Mouse (Mus musculus) erythroblast, embryonic 14.5 days (primary cell): ENCODE measurements around the gene Ninj2. TPM values are rescaled to one million over a fixed set of nuclear protein-coding genes. Genes with fewer than 3 reads are reported as not detected.

Experiments
- H3K27me3 ChIP-seq: 2 replicates; pipeline ENCODE4 v1.6.1; 2012; ENCODE audit warnings: inconsistent platforms; ENCODE audit not compliant: control insufficient read depth
- H3K36me3 ChIP-seq: 2 replicates; pipeline ENCODE4 v1.6.1; 2012; ENCODE audit warnings: mild to moderate bottlenecking, inconsistent platforms; ENCODE audit not compliant: control insufficient read depth
- H3K4me1 ChIP-seq: 2 replicates; pipeline ENCODE4 v1.6.1; 2012; ENCODE audit warnings: inconsistent platforms; ENCODE audit not compliant: control insufficient read depth
- H3K4me3 ChIP-seq: replicated peaks from 2 replicates; pipeline ENCODE3; 2012; ENCODE audit warnings: moderate library complexity, mild to moderate bottlenecking, inconsistent platforms
- H3K9me3 ChIP-seq: 2 replicates; pipeline ENCODE4 v1.6.1; 2012; ENCODE audit warnings: low read length, inconsistent platforms, mixed read lengths; ENCODE audit not compliant: control insufficient read depth
- GATA1 ChIP-seq: IDR thresholded peaks from 2 replicates; pipeline ENCODE4 v1.6.1; 2012; ENCODE audit warnings: low read length, inconsistent platforms, mixed read lengths
- TAL1 ChIP-seq: IDR thresholded peaks from 3 replicates; pipeline ENCODE4 v1.6.1; 2012; ENCODE audit warnings: low read length, inconsistent platforms, mixed read lengths
- polyA plus RNA-seq: library from polyadenylated mRNA; stranded (reverse); fragments of >175 nt; gene quantifications from 2 replicates; pipeline ENCODE4 v1.2.3, GENCODE M21; 2012

Gene Ninj2
- polyA plus RNA-seq, 1 experiment, result not detected

GRCm38 (mm10) chr6:120105055-120105454 is 11.9 kb downstream of the Ninj2 start:
- Histone ChIP-seq H3K4me3 (no peak overlapping the region), H3K27me3 (no peaks in the 10 kb centered on the region), H3K36me3 (no peaks in the 10 kb centered on the region), H3K4me1 (peaks cover 5% of the 10 kb centered on the region), H3K9me3 (no peaks in the 10 kb centered on the region)
- TF ChIP-seq TAL1 (no peak), GATA1 (no peak)

GRCm38 (mm10) chr6:120107586-120107985 is 14.4 kb downstream of the Ninj2 start:
- H3K27me3 ChIP-seq, result no peaks in the 10 kb centered on the region

GRCm38 (mm10) chr6:120108061-120108460 is 14.9 kb downstream of the Ninj2 start:
- no peaks in the 10 kb centered on the region for H3K9me3 ChIP-seq
- no peaks in the 10 kb centered on the region for H3K27me3 ChIP-seq
- no peak overlapping the region for H3K4me3 ChIP-seq
- no peaks in the 10 kb centered on the region for H3K36me3 ChIP-seq
- TF ChIP-seq GATA1 (no peak), TAL1 (no peak)
- peaks cover 11% of the 10 kb centered on the region for H3K4me1 ChIP-seq

More at GRCm38 (mm10) chr6:120107586-120107985, 14.4 kb downstream of the Ninj2 start:
- TF ChIP-seq TAL1 (no peak), GATA1 (no peak)
- Histone ChIP-seq H3K4me1 (peaks cover 11% of the 10 kb centered on the region), H3K9me3 (no peaks in the 10 kb centered on the region), H3K36me3 (no peaks in the 10 kb centered on the region), H3K4me3 (no peak overlapping the region)

GRCm38 (mm10) chr6:120109173-120109572 is 16.0 kb downstream of the Ninj2 start:
- no peak overlapping the region for H3K4me3 ChIP-seq
- no peaks in the 10 kb centered on the region for H3K36me3 ChIP-seq
- no peaks in the 10 kb centered on the region for H3K9me3 ChIP-seq
- no peaks in the 10 kb centered on the region for H3K27me3 ChIP-seq
- no peak for TF ChIP-seq TAL1
- no peak for TF ChIP-seq GATA1
- peaks cover 10% of the 10 kb centered on the region for H3K4me1 ChIP-seq

- no peaks in the 10 kb centered on the region for H3K36me3 ChIP-seq
- no peaks in the 10 kb centered on the region for H3K9me3 ChIP-seq
- no peak overlapping the region for H3K4me3 ChIP-seq
- TF ChIP-seq GATA1 (no peak), TAL1 (no peak)
- no peaks in the 10 kb centered on the region for H3K27me3 ChIP-seq
- peaks cover 10% of the 10 kb centered on the region for H3K4me1 ChIP-seq
Measured at GRCm38 (mm10) chr6:120109932-120110331, 16.8 kb downstream of the Ninj2 start.

- H3K36me3 ChIP-seq, result no peaks in the 10 kb centered on the region
- no peak overlapping the region for H3K4me3 ChIP-seq
- no peaks in the 10 kb centered on the region for H3K27me3 ChIP-seq
- H3K9me3 ChIP-seq, result no peaks in the 10 kb centered on the region
- peaks cover 10% of the 10 kb centered on the region for H3K4me1 ChIP-seq
- TF ChIP-seq GATA1 (no peak), TAL1 (no peak)
Measured at GRCm38 (mm10) chr6:120110738-120111409, 17.7 kb downstream of the Ninj2 start.

- H3K9me3 ChIP-seq, result no peaks in the 10 kb centered on the region
- no peaks in the 10 kb centered on the region for H3K27me3 ChIP-seq
- no peaks in the 10 kb centered on the region for H3K36me3 ChIP-seq
- H3K4me3 ChIP-seq, result no peak overlapping the region
- H3K4me1 ChIP-seq, result peaks cover 10% of the 10 kb centered on the region
- TF ChIP-seq TAL1 (no peak), GATA1 (no peak)
Measured at GRCm38 (mm10) chr6:120111410-120111783, 18.2 kb downstream of the Ninj2 start.

- H3K36me3 ChIP-seq, result no peaks in the 10 kb centered on the region
- peaks cover 10% of the 10 kb centered on the region for H3K4me1 ChIP-seq
- TF ChIP-seq GATA1 (no peak), TAL1 (no peak)
- peak overlapping the region; percentile 36 for H3K4me3 ChIP-seq
- 0 out of 2 replicates have a peak, but pooled peaks cover under 1% of the 10 kb centered on the region for H3K27me3 ChIP-seq
- H3K9me3 ChIP-seq, result no peaks in the 10 kb centered on the region
Measured at GRCm38 (mm10) chr6:120111984-120112803, 19.0 kb downstream of the Ninj2 start.

GRCm38 (mm10) chr6:120113856-120114255 is 20.7 kb downstream of the Ninj2 start:
- Histone ChIP-seq H3K4me1 (peaks cover 10% of the 10 kb centered on the region), H3K4me3 (no peak overlapping the region), H3K9me3 (no peaks in the 10 kb centered on the region), H3K36me3 (no peaks in the 10 kb centered on the region), H3K27me3 (0 out of 2 replicates have a peak, but pooled peaks cover 2% of the 10 kb centered on the region)
- TF ChIP-seq GATA1 (no peak), TAL1 (no peak)
